Mouse (Mus musculus): ENCODE results near the gene Trove2. TPM values are rescaled to one million over a fixed set of nuclear protein-coding genes. Genes with fewer than 3 reads are reported as not detected.

The Trove2 gene
- polyA plus RNA-seq, 1 experiment, result 1.9 TPM

DNA sequence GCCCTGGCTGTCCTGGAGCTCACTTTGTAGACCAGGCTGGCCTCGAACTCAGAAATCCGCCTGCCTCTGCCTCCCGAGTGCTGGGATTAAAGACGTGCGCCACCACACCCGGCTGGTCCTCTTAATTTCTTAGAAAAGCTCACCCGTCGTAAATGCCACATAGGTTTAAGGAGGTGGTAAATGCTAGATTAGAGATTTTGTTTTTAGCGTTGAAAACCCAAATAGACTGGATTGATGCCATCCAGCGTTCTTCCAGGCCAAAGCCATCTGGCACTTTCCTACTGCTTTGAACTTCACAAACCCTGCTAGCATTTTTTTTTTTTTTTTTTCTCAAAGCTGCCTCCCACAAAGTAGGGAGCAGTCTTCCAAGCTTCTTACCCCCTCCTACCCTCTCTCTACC, 36.3 kb downstream of the Trove2 start:
- peak overlapping the region; percentile 50 for H3K4me3 ChIP-seq
- H3K27me3 ChIP-seq (ENCODE audit: control insufficient read depth, insufficient read depth, insufficient read length), result no peaks in the 10 kb centered on the region
- H3K36me3 ChIP-seq (ENCODE audit: control insufficient read depth, insufficient read depth), result peaks cover 17% of the 10 kb centered on the region
- H3ac ChIP-seq (ENCODE audit: control insufficient read depth, insufficient read length), result no peak overlapping the region
- no peak for TF ChIP-seq MYOD1 (IDR thresholded peaks at IDR 0.05; ENCODE audit: control insufficient read depth in 1 of 3, insufficient read length in 2 of 3, low read depth in 2 of 3)
- TF ChIP-seq E2F4 (IDR thresholded peaks at IDR 0.05; ENCODE audit: insufficient read depth), result no peak
- no peak for TF ChIP-seq REST (IDR thresholded peaks at IDR 0.05; ENCODE audit: insufficient read depth, insufficient read length)
- TF ChIP-seq USF1 (IDR thresholded peaks at IDR 0.05; ENCODE audit: low read depth), result no peak
- no peak for TF ChIP-seq MAX (IDR thresholded peaks at IDR 0.05; ENCODE audit: low read depth)
- TF ChIP-seq POLR2AphosphoS2 (IDR thresholded peaks at IDR 0.05; ENCODE audit: insufficient read length, low read depth), result no peak
- no peak for TF ChIP-seq SRF (IDR thresholded peaks at IDR 0.05; ENCODE audit: control insufficient read depth, insufficient read length, low read depth)
- no peaks in the 10 kb centered on the region for H3K79me2 ChIP-seq (ENCODE audit: control insufficient read depth, insufficient read depth)
- H3K4me2 ChIP-seq (ENCODE audit: low read depth), result peak overlapping the region; percentile 77

DNA sequence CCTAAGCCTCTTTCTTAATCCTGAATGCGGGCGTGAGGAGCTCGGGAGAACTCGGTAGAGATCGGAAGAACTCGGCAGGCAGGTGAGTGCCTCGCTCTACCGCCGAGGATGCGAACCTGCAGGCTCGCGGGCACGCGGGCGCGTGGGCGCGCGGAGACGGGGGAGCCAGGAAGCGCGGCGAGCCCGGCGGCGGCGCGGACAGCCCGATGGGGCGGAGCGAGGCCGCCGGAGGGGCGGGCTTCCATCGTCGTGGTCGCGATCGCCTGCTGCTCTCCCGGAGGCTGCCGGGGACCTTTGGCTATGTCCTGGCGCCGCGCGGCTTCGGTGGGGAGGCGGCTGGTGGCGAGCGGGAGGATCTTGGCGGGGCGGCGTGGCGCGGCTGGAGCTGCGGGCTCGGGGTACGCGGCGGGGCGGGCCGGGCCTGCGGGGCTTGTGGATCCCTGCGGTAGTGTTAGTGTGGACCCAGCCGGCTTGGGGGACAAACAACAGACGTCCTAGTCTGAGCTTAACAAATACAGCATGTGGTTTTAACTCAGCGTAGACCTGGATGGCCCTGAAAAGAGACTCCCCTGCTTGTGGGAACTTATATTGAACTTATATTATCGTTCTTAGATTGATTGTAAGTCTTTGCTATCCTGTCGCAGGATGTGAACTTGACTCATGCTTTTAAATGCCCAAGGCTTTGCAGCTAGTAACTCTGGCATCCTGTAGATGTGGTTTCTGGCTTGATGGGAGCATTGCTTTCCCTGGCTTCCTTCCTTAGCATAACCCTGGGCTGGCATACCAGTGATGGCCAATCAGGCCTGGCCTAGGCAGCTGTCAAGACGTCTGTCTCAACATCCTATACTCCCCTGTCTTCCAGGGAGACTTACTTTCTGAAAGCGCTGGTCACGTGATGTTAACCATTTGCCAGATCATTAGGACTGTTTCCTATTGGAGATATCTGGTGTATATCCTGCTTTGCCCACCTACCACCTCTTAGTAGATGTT, 37.2 kb downstream of the Trove2 start:
- H3K27me3 ChIP-seq (ENCODE audit: control insufficient read depth, insufficient read depth, insufficient read length), result no peaks in the 10 kb centered on the region
- H3K4me2 ChIP-seq (ENCODE audit: low read depth), result peak overlapping the region; percentile 89
- peak overlapping the region; percentile 66 for H3ac ChIP-seq (ENCODE audit: control insufficient read depth, insufficient read length)
- no peaks in the 10 kb centered on the region for H3K79me2 ChIP-seq (ENCODE audit: control insufficient read depth, insufficient read depth)
- peaks cover 16% of the 10 kb centered on the region for H3K36me3 ChIP-seq (ENCODE audit: control insufficient read depth, insufficient read depth)
- TF ChIP-seq POLR2AphosphoS2 (IDR thresholded peaks at IDR 0.05; ENCODE audit: insufficient read length, low read depth) (peak; percentile 32), E2F4 (IDR thresholded peaks at IDR 0.05; ENCODE audit: insufficient read depth) (no peak), POLR2A (IDR thresholded peaks at IDR 0.05; ENCODE audit: insufficient read length, low read depth) (peak; percentile 64), TCF3 (IDR thresholded peaks at IDR 0.05; ENCODE audit: insufficient read length, low read depth) (no peak), CEBPB (IDR thresholded peaks at IDR 0.05; ENCODE audit: insufficient read depth, poor library complexity, severe bottlenecking) (no peak), MYOG (IDR thresholded peaks at IDR 0.05; ENCODE audit: control insufficient read depth in 1 of 3, insufficient read depth in 1 of 3, insufficient read length in 2 of 3, low read depth in 2 of 3) (no peak), SRF (IDR thresholded peaks at IDR 0.05; ENCODE audit: control insufficient read depth, insufficient read length, low read depth) (peak; percentile 19), TCF12 (IDR thresholded peaks at IDR 0.05; ENCODE audit: insufficient read depth, poor library complexity, severe bottlenecking) (no peak), USF1 (IDR thresholded peaks at IDR 0.05; ENCODE audit: low read depth) (peak; percentile 97), MYOD1 (IDR thresholded peaks at IDR 0.05; ENCODE audit: control insufficient read depth in 1 of 3, insufficient read length in 2 of 3, low read depth in 2 of 3) (peak in 1 of 3 experiments; percentile 5), MAX (IDR thresholded peaks at IDR 0.05; ENCODE audit: low read depth) (no peak), REST (IDR thresholded peaks at IDR 0.05; ENCODE audit: insufficient read depth, insufficient read length) (no peak)
- peak overlapping the region; percentile 50 for H3K4me3 ChIP-seq

DNA sequence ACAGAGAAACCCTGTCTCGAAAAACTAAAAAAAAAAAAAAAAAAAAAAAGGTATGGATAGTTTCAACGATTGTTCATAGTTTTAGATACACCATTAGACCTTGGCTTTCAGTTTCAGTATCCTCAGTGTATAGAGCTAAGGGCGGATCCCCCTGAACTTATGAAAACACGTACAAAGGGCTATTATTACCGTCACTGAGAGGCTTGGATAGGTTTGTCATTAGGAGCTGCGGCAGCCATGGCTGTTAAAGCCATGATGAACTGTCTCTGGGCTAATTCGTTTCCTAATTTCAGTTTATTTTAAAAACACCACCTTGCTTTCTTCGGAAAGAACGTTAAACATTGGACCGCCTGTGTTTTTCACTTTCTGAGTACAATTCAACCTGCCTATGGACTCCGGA, 38.1 kb downstream of the Trove2 start:
- H3K27me3 ChIP-seq (ENCODE audit: control insufficient read depth, insufficient read depth, insufficient read length), result no peaks in the 10 kb centered on the region
- peak overlapping the region; percentile 89 for H3K4me2 ChIP-seq (ENCODE audit: low read depth)
- peak overlapping the region; percentile 50 for H3K4me3 ChIP-seq
- H3K36me3 ChIP-seq (ENCODE audit: control insufficient read depth, insufficient read depth), result peaks cover 13% of the 10 kb centered on the region
- H3ac ChIP-seq (ENCODE audit: control insufficient read depth, insufficient read length), result peak overlapping the region; percentile 66
- H3K79me2 ChIP-seq (ENCODE audit: control insufficient read depth, insufficient read depth), result no peaks in the 10 kb centered on the region
- TF ChIP-seq POLR2AphosphoS2 (IDR thresholded peaks at IDR 0.05; ENCODE audit: insufficient read length, low read depth), result no peak
- no peak for TF ChIP-seq USF1 (IDR thresholded peaks at IDR 0.05; ENCODE audit: low read depth)
- TF ChIP-seq TCF12 (IDR thresholded peaks at IDR 0.05; ENCODE audit: insufficient read depth, poor library complexity, severe bottlenecking), result no peak
- no peak for TF ChIP-seq REST (IDR thresholded peaks at IDR 0.05; ENCODE audit: insufficient read depth, insufficient read length)
- no peak for TF ChIP-seq MYOD1 (IDR thresholded peaks at IDR 0.05; ENCODE audit: control insufficient read depth in 1 of 3, insufficient read length in 2 of 3, low read depth in 2 of 3)
- TF ChIP-seq MAX (IDR thresholded peaks at IDR 0.05; ENCODE audit: low read depth), result no peak
- TF ChIP-seq E2F4 (IDR thresholded peaks at IDR 0.05; ENCODE audit: insufficient read depth), result no peak

DNA sequence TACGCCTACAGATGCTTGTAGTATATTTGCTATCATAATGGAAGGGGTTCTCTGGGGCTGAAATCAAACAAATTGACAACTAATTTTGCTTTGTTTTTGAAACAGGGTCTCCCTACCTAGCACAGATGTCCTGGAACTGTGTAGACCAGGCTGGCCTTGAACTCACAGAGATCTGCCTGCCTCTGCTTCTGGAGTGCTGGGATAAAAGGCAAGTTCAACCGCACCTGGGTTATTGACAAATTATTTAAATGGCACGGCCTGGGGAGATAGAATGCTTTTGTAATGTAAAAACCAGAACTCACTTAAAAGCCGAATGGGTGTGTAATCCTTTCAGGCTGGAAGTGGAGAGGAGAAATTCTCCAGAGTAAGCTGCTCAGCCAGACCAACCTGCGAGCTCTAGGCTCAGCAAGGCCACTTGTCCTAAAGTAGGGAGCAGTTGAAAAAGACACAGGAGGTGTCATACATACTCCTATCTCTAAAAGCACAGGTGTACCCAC, 42.9 kb downstream of the Trove2 start:
- Histone ChIP-seq H3K4me3 (no peak overlapping the region), H3K4me2 (ENCODE audit: low read depth) (no peak overlapping the region), H3K36me3 (ENCODE audit: control insufficient read depth, insufficient read depth) (no peaks in the 10 kb centered on the region), H3K79me2 (ENCODE audit: control insufficient read depth, insufficient read depth) (no peaks in the 10 kb centered on the region), H3ac (ENCODE audit: control insufficient read depth, insufficient read length) (no peak overlapping the region), H3K27me3 (ENCODE audit: control insufficient read depth, insufficient read depth, insufficient read length) (no peaks in the 10 kb centered on the region)
- TF ChIP-seq TCF3 (IDR thresholded peaks at IDR 0.05; ENCODE audit: insufficient read length, low read depth) (no peak), USF1 (IDR thresholded peaks at IDR 0.05; ENCODE audit: low read depth) (no peak), MYOG (IDR thresholded peaks at IDR 0.05; ENCODE audit: control insufficient read depth in 1 of 3, insufficient read depth in 1 of 3, insufficient read length in 2 of 3, low read depth in 2 of 3) (no peak), MYOD1 (IDR thresholded peaks at IDR 0.05; ENCODE audit: control insufficient read depth in 1 of 3, insufficient read length in 2 of 3, low read depth in 2 of 3) (no peak), TCF12 (IDR thresholded peaks at IDR 0.05; ENCODE audit: insufficient read depth, poor library complexity, severe bottlenecking) (no peak), E2F4 (IDR thresholded peaks at IDR 0.05; ENCODE audit: insufficient read depth) (no peak), CEBPB (IDR thresholded peaks at IDR 0.05; ENCODE audit: insufficient read depth, poor library complexity, severe bottlenecking) (no peak), REST (IDR thresholded peaks at IDR 0.05; ENCODE audit: insufficient read depth, insufficient read length) (no peak), SRF (IDR thresholded peaks at IDR 0.05; ENCODE audit: control insufficient read depth, insufficient read length, low read depth) (no peak), POLR2A (IDR thresholded peaks at IDR 0.05; ENCODE audit: insufficient read length, low read depth) (no peak), MAX (IDR thresholded peaks at IDR 0.05; ENCODE audit: low read depth) (no peak), POLR2AphosphoS2 (IDR thresholded peaks at IDR 0.05; ENCODE audit: insufficient read length, low read depth) (no peak)

All from myocyte (in vitro differentiated cells).